In the genomic region with DNA sequence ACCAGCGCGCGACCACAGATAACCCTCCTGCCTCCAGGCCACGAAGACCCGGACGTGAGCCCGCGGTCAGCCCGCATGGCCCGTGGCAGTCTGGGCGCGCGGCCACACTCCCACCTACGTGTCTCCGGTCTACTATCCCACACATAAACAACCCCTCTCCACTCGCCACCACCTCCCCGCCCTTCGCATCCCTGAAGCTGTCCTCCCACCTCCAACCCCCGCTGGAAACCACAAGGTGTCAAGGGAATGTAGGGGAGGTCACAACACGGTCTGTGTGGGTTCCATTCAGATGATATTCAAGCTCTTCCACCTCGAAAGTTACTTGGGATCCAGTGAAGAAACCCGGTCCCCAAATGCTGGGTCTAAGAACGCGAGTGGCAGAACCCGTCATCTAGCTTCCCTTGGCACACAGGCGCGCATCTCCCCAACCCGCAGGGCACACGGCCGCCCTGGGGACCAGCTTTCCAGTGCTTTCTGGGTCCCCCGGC, we compare ENCODE assay signal across 8 mouse cellular contexts. TPM values are rescaled to one million over a fixed set of nuclear protein-coding genes. Genes with fewer than 3 reads are reported as not detected.
DNase-seq lines count a peak whose midpoint lies in the region; ATAC-seq and TF ChIP-seq lines count a peak whose summit lies in the region.
"Had no signal": no experiment of that assay in that cellular context is flagged by ENCODE, and none has a peak within 500 bp of the region (broad histone marks: within the 10 kb centered on the region; RNA-seq: fewer than 3 reads in every experiment).

No protein-coding gene starts in this region.

- 7% methylated on average over 31 of the region's 31 CpGs for WGBS in thymus, adult 2 months
- WGBS in limb, embryonic 11.5 days: under 1% methylated on average over 31 of the region's 31 CpGs
- under 1% methylated on average over 31 of the region's 31 CpGs for whole genome bisulfite sequencing in neural tube, embryonic 12.5 days

- TF ChIP-seq POLR2A in thymus, adult 2 months (IDR thresholded peaks at IDR 0.05; ENCODE audit: control insufficient read depth, extremely low read depth, insufficient read depth, low read length, poor library complexity): no peak

- peak; percentile 14 for ATAC-seq in limb, embryonic 11.5 days (ENCODE audit: insufficient number of reproducible peaks, low FRiP score, low TSS enrichment, low read depth)
- ATAC-seq in neural tube, embryonic 12.5 days (ENCODE audit: low FRiP score, low read depth): peak; percentile 12; the same call in 1 of the 2 replicates
- ATAC-seq in activated CD4-positive, CD25-positive, alpha-beta regulatory T cell, adult 4 months: no peak

- no peaks in the 10 kb centered on the region for H3K4me1 ChIP-seq in thymus, adult 2 months (replicated peaks; ENCODE audit: control insufficient read depth, insufficient read depth, low read length)
- H3K4me1 ChIP-seq in limb, embryonic 11.5 days (ENCODE audit: control insufficient read depth, insufficient read depth, low read length): 0 out of 2 replicates have a peak, but pooled peaks cover 4% of the 10 kb centered on the region
- H3K4me1 ChIP-seq in neural tube, embryonic 12.5 days: peaks cover 23% of the 10 kb centered on the region

- peak overlapping the region; percentile 23 for H3K4me3 ChIP-seq in thymus, adult 2 months (ENCODE audit: control insufficient read depth, insufficient read depth, low read length)
- H3K4me3 ChIP-seq in limb, embryonic 11.5 days (ENCODE audit: low read depth, low read length): peak overlapping the region; percentile 74
- H3K4me3 ChIP-seq in neural tube, embryonic 12.5 days: peak overlapping the region; percentile 82

- peaks cover 8% of the 10 kb centered on the region; the same call in 1 of the 2 replicates for H3K27me3 ChIP-seq in thymus, adult 2 months (ENCODE audit: control insufficient read depth, insufficient read depth, low read length)
- H3K27me3 ChIP-seq in limb, embryonic 11.5 days (ENCODE audit: control insufficient read depth, insufficient read depth, low read length): peaks cover 4% of the 10 kb centered on the region; the same call in 1 of the 2 replicates
- peaks cover 17% of the 10 kb centered on the region; the same call in 1 of the 2 replicates for H3K27me3 ChIP-seq in neural tube, embryonic 12.5 days (replicated peaks)

- H3K9ac ChIP-seq in limb, embryonic 11.5 days (ENCODE audit: low read length): peak overlapping the region; percentile 78
- H3K9ac ChIP-seq in neural tube, embryonic 12.5 days: peak overlapping the region; percentile 87

- H3K4me2 ChIP-seq in limb, embryonic 11.5 days (ENCODE audit: low read depth, severe bottlenecking): peak overlapping the region; percentile 98
- peak overlapping the region; percentile 97 for H3K4me2 ChIP-seq in neural tube, embryonic 12.5 days (replicated peaks)

- H3K36me3 ChIP-seq in thymus, adult 2 months (ENCODE audit: control insufficient read depth, insufficient read depth, low read length): no peaks in the 10 kb centered on the region
- no peaks in the 10 kb centered on the region for H3K36me3 ChIP-seq in limb, embryonic 11.5 days (ENCODE audit: control insufficient read depth, insufficient read depth, low read length)
- no peaks in the 10 kb centered on the region for H3K36me3 ChIP-seq in neural tube, embryonic 12.5 days

- no peak for TF ChIP-seq CTCF in thymus, adult 2 months (IDR thresholded peaks at IDR 0.05; ENCODE audit: borderline replicate concordance, control insufficient read depth, extremely low read depth, insufficient read depth, low read length, poor library complexity)

- no peaks in the 10 kb centered on the region for H3K9me3 ChIP-seq in limb, embryonic 11.5 days (ENCODE audit: control insufficient read depth, low read length)
- no peaks in the 10 kb centered on the region for H3K9me3 ChIP-seq in neural tube, embryonic 12.5 days

- DNase-seq in thymus, adult 2 months: no peak
- DNase-seq in thymus, adult 18-20 months: no peak
- peak; percentile 34 for DNase-seq in embryo, embryonic 10 days (ENCODE audit: low spot score)
- peak; percentile 30 to 43 for DNase-seq in gastrocnemius, postnatal 4 days (ENCODE audit: low spot score in 2 of 2)
- peak; percentile 53 for DNase-seq in limb, embryonic 11.5 days (ENCODE audit: low spot score)

- no peak overlapping the region for H3K27ac ChIP-seq in thymus, adult 2 months (ENCODE audit: control insufficient read depth, insufficient read depth, low read length)
- H3K27ac ChIP-seq in limb, embryonic 11.5 days (replicated peaks; ENCODE audit: low read depth, low read length): no peak overlapping the region
- H3K27ac ChIP-seq in neural tube, embryonic 12.5 days: peak overlapping the region; percentile 79

RNA-seq across cellular contexts. Expression of gene Klhl29, which starts 1.2 kb away (rescaled TPM):
- polyA plus RNA-seq in thymus, adult 2 months (2012; rRNA removed): 6.1 and 6.7 TPM in 2 replicates
- 1 to 10 TPM; 6.4 to 8.9 TPM for total RNA-seq in gastrocnemius, postnatal 4 days (2021)
- 2.2 and 2.9 TPM in 2 replicates for polyA plus RNA-seq in limb, embryonic 11.5 days (2014; fragmentation: Nextera tagmentation; extraction: Ambion mirVana)
- polyA plus RNA-seq in neural tube, embryonic 12.5 days (2016; fragmentation: Nextera tagmentation; extraction: Ambion mirVana): 2.5 and 2.9 TPM in 2 replicates
- under 1 TPM; 0.09 to 0.28 TPM for polyA plus RNA-seq in activated CD4-positive, CD25-positive, alpha-beta regulatory T cell, adult 4 months (2017; shearing (Covaris generic))
- total RNA-seq: common myeloid progenitor, adult 5-6 weeks had no signal

Comparison
In these comparisons a context has a peak if more than half of its experiments do, and no peak if none do; other contexts are left out.
1. DNase-seq: peak in embryo, embryonic 10 days (single experiment), gastrocnemius, postnatal 4 days (2 of 2) and limb, embryonic 11.5 days (single experiment); none in thymus, adult 2 months (single experiment) and thymus, adult 18-20 months (0 of 2).
2. H3K4me3 ChIP-seq: peak in every context shown above with its lines; median percentile 82 in neural tube, embryonic 12.5 days; 74 in limb, embryonic 11.5 days; 23 in thymus, adult 2 months.